Mouse (Mus musculus): ENCODE data around the gene Hps5.

GRCm38 (mm10) chr7:46833670-46834255 lies 37.9 kb upstream of the Hps5 start:
- TF ChIP-seq CTCF (IDR thresholded peaks at IDR 0.05; ENCODE audit: low read depth, low read length) (no peak), POLR2A (IDR thresholded peaks at IDR 0.05; ENCODE audit: extremely low read depth, insufficient read depth, low read length) (no peak)
